Mouse (Mus musculus) bone marrow macrophage, adult 2 months (primary cell): Measurements from ENCODE around the gene Szrd1.

Experiments
- CTCF ChIP-seq: IDR thresholded peaks from 2 replicates; pipeline ENCODE4 v1.5.1; 2012; ENCODE audit warnings: low read depth, mild to moderate bottlenecking, low read length, moderate library complexity
- POLR2A ChIP-seq: IDR thresholded peaks from 2 replicates; pipeline ENCODE4 v1.6.1; 2012; ENCODE audit warnings: mild to moderate bottlenecking, low read depth, low read length, borderline replicate concordance

- TF ChIP-seq POLR2A (no peak), CTCF (no peak)
Observed at GRCm38 (mm10) chr4:141098935-141099334, 40.6 kb downstream of the Szrd1 start.
